Mouse (Mus musculus) cortical plate, adult 2 months (tissue): ENCODE data around the gene Arhgap22. TPM values are rescaled to one million over a fixed set of nuclear protein-coding genes. Genes with fewer than 3 reads are reported as not detected.

ENCODE experiments used
- H3K27ac ChIP-seq: fragments of 200-500 bp; 2 replicates; pipeline ENCODE4 v1.5.1; 2012; ENCODE audit warnings: low read length, control low read depth, inconsistent platforms; ENCODE audit not compliant: insufficient read depth
- H3K4me1 ChIP-seq: fragments of 200-500 bp; 2 replicates; pipeline ENCODE4 v1.6.1; 2011; ENCODE audit warnings: low read length; ENCODE audit not compliant: control insufficient read depth, insufficient read depth
- H3K4me3 ChIP-seq: fragments of 200-500 bp; 2 replicates; pipeline ENCODE4 v1.5.1; 2011; ENCODE audit warnings: mild to moderate bottlenecking, low read length, control low read depth; ENCODE audit not compliant: insufficient read depth
- CTCF ChIP-seq: fragments of 200-500 bp; IDR thresholded peaks from 2 replicates; pipeline ENCODE4 v1.5.1; 2011; ENCODE audit warnings: mild to moderate bottlenecking, control low read depth, low read length; ENCODE audit not compliant: insufficient read depth; ENCODE audit errors: extremely low read depth
- POLR2A ChIP-seq: fragments of 200-500 bp; IDR thresholded peaks from 2 replicates; pipeline ENCODE4 v1.6.1; 2011; ENCODE audit warnings: mild to moderate bottlenecking, low read length, control low read depth; ENCODE audit not compliant: insufficient read depth; ENCODE audit errors: extremely low read depth
- polyA plus RNA-seq: library from polyadenylated mRNA; depleted of rRNA; stranded (reverse); fragments of >200 nt; gene quantifications from 2 replicates; pipeline ENCODE4 v1.2.3, GENCODE M21; 2012

Gene Arhgap22
- polyA plus RNA-seq, 1 experiment: 9.1 TPM

GRCm38 (mm10) chr14:33240400-33240799, 26.6 kb downstream of the Arhgap22 start:
- Histone ChIP-seq H3K4me3 (no peak overlapping the region), H3K27ac (peak overlapping the region; percentile 42; the same call in 1 of the 2 replicates), H3K4me1 (0 out of 2 replicates have a peak, but pooled peaks cover 2% of the 10 kb centered on the region)
- no peak for TF ChIP-seq POLR2A
- no peak for TF ChIP-seq CTCF

GRCm38 (mm10) chr14:33243261-33243660, 29.4 kb downstream of the Arhgap22 start:
- no peak for TF ChIP-seq CTCF
- TF ChIP-seq POLR2A: no peak
- H3K27ac ChIP-seq: no peak overlapping the region

GRCm38 (mm10) chr14:33244519-33244918, 30.7 kb downstream of the Arhgap22 start:
- Histone ChIP-seq H3K27ac (no peak overlapping the region), H3K4me3 (no peak overlapping the region), H3K4me1 (peaks cover 1% of the 10 kb centered on the region; the same call in 1 of the 2 replicates)
- TF ChIP-seq POLR2A: no peak
- TF ChIP-seq CTCF: no peak

More at GRCm38 (mm10) chr14:33243261-33243660, 29.4 kb downstream of the Arhgap22 start:
- H3K4me3 ChIP-seq: no peak overlapping the region
- H3K4me1 ChIP-seq: peaks cover 3% of the 10 kb centered on the region; the same call in 1 of the 2 replicates

- TF ChIP-seq POLR2A: no peak
- no peak for TF ChIP-seq CTCF
These were observed 31.1 kb downstream of the Arhgap22 start for GRCm38 (mm10) chr14:33244946-33245345.

GRCm38 (mm10) chr14:33246476-33246875, 32.6 kb downstream of the Arhgap22 start:
- TF ChIP-seq POLR2A (no peak), CTCF (peak; percentile 23; the same call in 1 of the 2 replicates)
- H3K4me3 ChIP-seq: no peak overlapping the region
- peaks cover 5% of the 10 kb centered on the region; the same call in 1 of the 2 replicates for H3K4me1 ChIP-seq
- H3K27ac ChIP-seq: no peak overlapping the region

More at GRCm38 (mm10) chr14:33244946-33245345, 31.1 kb downstream of the Arhgap22 start:
- Histone ChIP-seq H3K4me3 (no peak overlapping the region), H3K4me1 (peaks cover 1% of the 10 kb centered on the region; the same call in 1 of the 2 replicates), H3K27ac (no peak overlapping the region)

GRCm38 (mm10) chr14:33247623-33248022, 33.8 kb downstream of the Arhgap22 start:
- H3K4me1 ChIP-seq: peaks cover 5% of the 10 kb centered on the region; the same call in 1 of the 2 replicates
- no peak overlapping the region for H3K27ac ChIP-seq
- H3K4me3 ChIP-seq: no peak overlapping the region
- TF ChIP-seq POLR2A: no peak
- no peak for TF ChIP-seq CTCF

GRCm38 (mm10) chr14:33248741-33249140, 34.9 kb downstream of the Arhgap22 start:
- no peak overlapping the region for H3K4me3 ChIP-seq
- H3K4me1 ChIP-seq: peaks cover 5% of the 10 kb centered on the region; the same call in 1 of the 2 replicates
- TF ChIP-seq CTCF: no peak
- TF ChIP-seq POLR2A: no peak
- H3K27ac ChIP-seq: no peak overlapping the region

- TF ChIP-seq CTCF (no peak), POLR2A (no peak)
- no peak overlapping the region for H3K27ac ChIP-seq
- peak overlapping the region; percentile 2; the same call in 1 of the 2 replicates for H3K4me3 ChIP-seq
- peaks cover 5% of the 10 kb centered on the region; the same call in 1 of the 2 replicates for H3K4me1 ChIP-seq
These were observed 36.6 kb downstream of the Arhgap22 start for GRCm38 (mm10) chr14:33250215-33250939.

GRCm38 (mm10) chr14:33250956-33251745, 37.3 kb downstream of the Arhgap22 start:
- TF ChIP-seq POLR2A (no peak), CTCF (no peak)
- Histone ChIP-seq H3K27ac (no peak overlapping the region), H3K4me3 (peak overlapping the region; percentile 2; the same call in 1 of the 2 replicates), H3K4me1 (peaks cover 5% of the 10 kb centered on the region; the same call in 1 of the 2 replicates)
